Mouse (Mus musculus) kidney, postnatal 0 days (tissue): ENCODE measurements around the gene Col23a1. TPM values are rescaled to one million over a fixed set of nuclear protein-coding genes. Genes with fewer than 3 reads are reported as not detected.

Source experiments
- ATAC-seq: fragments of 200-750 bp; cut with Nextera tagmentation; replicated peaks from 2 replicates; pipeline ENCODE4 v1.8.0; 2017; ENCODE audit warnings: low read depth, moderate number of reproducible peaks, moderate TSS enrichment, moderate library complexity; ENCODE audit not compliant: low FRiP score
- DNase-seq: peaks from one replicate; pipeline ENCODE4 v3.0.0-alpha.2; 2016; ENCODE audit warnings: low spot score
- H3K27ac ChIP-seq: fragments of 300-500 bp; sonication (generic); 2 replicates; pipeline ENCODE4 v1.5.1; 2014; ENCODE audit warnings: mild to moderate bottlenecking
- H3K27me3 ChIP-seq: fragments of 300-500 bp; sonication (generic); 2 replicates; pipeline ENCODE4 v1.6.1; 2014; ENCODE audit warnings: low read length, mixed read lengths; ENCODE audit not compliant: insufficient read depth
- H3K36me3 ChIP-seq: fragments of 300-500 bp; sonication (generic); 2 replicates; pipeline ENCODE4 v1.6.1; 2014; ENCODE audit warnings: low read length, mixed read lengths; ENCODE audit not compliant: insufficient read depth
- H3K4me1 ChIP-seq: fragments of 300-500 bp; sonication (generic); replicated peaks from 2 replicates; pipeline ENCODE4 v1.6.1; 2014; ENCODE audit warnings: antibody characterized with exemption, low read length, mixed read lengths; ENCODE audit not compliant: insufficient read depth
- H3K4me2 ChIP-seq: fragments of 300-500 bp; sonication (generic); 2 replicates; pipeline ENCODE4 v1.6.1; 2014; ENCODE audit warnings: mild to moderate bottlenecking, low read length, moderate library complexity, mixed read lengths
- H3K4me3 ChIP-seq: fragments of 300-500 bp; sonication (generic); replicated peaks from 2 replicates; pipeline ENCODE4 v1.5.1; 2014; ENCODE audit warnings: low read depth, low read length
- H3K9ac ChIP-seq: fragments of 300-500 bp; sonication (generic); 2 replicates; pipeline ENCODE4 v1.6.1; 2014; ENCODE audit warnings: low read depth, low read length
- H3K9me3 ChIP-seq: fragments of 300-500 bp; sonication (generic); replicated peaks from 2 replicates; pipeline ENCODE4 v1.6.1; 2016; ENCODE audit warnings: low read length, inconsistent platforms, mixed read lengths
- CTCF ChIP-seq: IDR thresholded peaks from 2 replicates; pipeline ENCODE4 v1.5.1; 2016; ENCODE audit warnings: antibody characterized with exemption, low read depth, mild to moderate bottlenecking, moderate library complexity
- WGBS: fragments of 180-500 bp; shearing (Covaris S2); extraction: QIAGEN DNeasy Blood & Tissue Kit; methylation state at CpG from one replicate; pipeline ENCODE4 v1.1.7; 2014; 5-methylcytosine and 5-hydroxymethylcytosine counted together
- polyA plus RNA-seq: library from polyadenylated mRNA; unstranded; fragments of >200 nt; fragmentation: Nextera tagmentation; extraction: Ambion mirVana; gene quantifications from 2 replicates; pipeline ENCODE4 v1.2.1, GENCODE M21; 2015

The Col23a1 gene
- polyA plus RNA-seq, 1 experiment from 2014 or later, result 6.8 TPM

- Histone ChIP-seq H3K4me3 (no peak overlapping the region), H3K27ac (no peak overlapping the region), H3K36me3 (no peaks in the 10 kb centered on the region), H3K4me1 (no peaks in the 10 kb centered on the region), H3K4me2 (no peak overlapping the region), H3K27me3 (no peaks in the 10 kb centered on the region), H3K9me3 (no peaks in the 10 kb centered on the region), H3K9ac (no peak overlapping the region)
- DNase-seq (no peak), ATAC-seq (no peak)
- WGBS, result 89% methylated on average over 5 of the region's 5 CpGs
- no peak for TF ChIP-seq CTCF
Measured at GRCm38 (mm10) chr11:51364353-51364752, 74.6 kb downstream of the Col23a1 start.

GRCm38 (mm10) chr11:51367334-51367733 is 77.6 kb downstream of the Col23a1 start:
- DNase-seq (no peak), ATAC-seq (no peak)
- Histone ChIP-seq H3K4me2 (no peak overlapping the region), H3K4me3 (no peak overlapping the region), H3K9me3 (no peaks in the 10 kb centered on the region), H3K36me3 (no peaks in the 10 kb centered on the region), H3K9ac (no peak overlapping the region), H3K27me3 (no peaks in the 10 kb centered on the region), H3K4me1 (no peaks in the 10 kb centered on the region), H3K27ac (no peak overlapping the region)
- TF ChIP-seq CTCF, result no peak
- WGBS, result 65% methylated on average over 5 of the region's 5 CpGs

- ATAC-seq (no peak), DNase-seq (no peak)
- Histone ChIP-seq H3K4me2 (no peak overlapping the region), H3K4me3 (no peak overlapping the region), H3K4me1 (no peaks in the 10 kb centered on the region), H3K27me3 (no peaks in the 10 kb centered on the region), H3K9me3 (no peaks in the 10 kb centered on the region), H3K36me3 (no peaks in the 10 kb centered on the region), H3K27ac (no peak overlapping the region), H3K9ac (no peak overlapping the region)
- 63% methylated on average over 4 of the region's 4 CpGs for WGBS
- no peak for TF ChIP-seq CTCF
Measured at GRCm38 (mm10) chr11:51370273-51370672, 80.6 kb downstream of the Col23a1 start.

GRCm38 (mm10) chr11:51371321-51371720 is 81.6 kb downstream of the Col23a1 start:
- H3K4me2 ChIP-seq, result no peak overlapping the region
- H3K4me3 ChIP-seq, result no peak overlapping the region
- no peaks in the 10 kb centered on the region for H3K4me1 ChIP-seq
- ATAC-seq, result no peak
- H3K36me3 ChIP-seq, result no peaks in the 10 kb centered on the region
- 61% methylated on average over 4 of the region's 4 CpGs for WGBS
- TF ChIP-seq CTCF, result no peak
- H3K27me3 ChIP-seq, result no peaks in the 10 kb centered on the region
- H3K9ac ChIP-seq, result no peak overlapping the region
- no peak overlapping the region for H3K27ac ChIP-seq
- no peaks in the 10 kb centered on the region for H3K9me3 ChIP-seq
- no peak for DNase-seq

- Histone ChIP-seq H3K4me1 (no peaks in the 10 kb centered on the region), H3K9me3 (no peaks in the 10 kb centered on the region), H3K27me3 (no peaks in the 10 kb centered on the region), H3K4me3 (no peak overlapping the region), H3K9ac (no peak overlapping the region), H3K4me2 (no peak overlapping the region), H3K27ac (no peak overlapping the region), H3K36me3 (no peaks in the 10 kb centered on the region)
- WGBS, result 62% methylated on average over 1 of the region's 1 CpGs
- TF ChIP-seq CTCF, result no peak
- DNase-seq (no peak), ATAC-seq (no peak)
Measured at GRCm38 (mm10) chr11:51371926-51372325, 82.2 kb downstream of the Col23a1 start.

- no peak for ATAC-seq
- H3K4me1 ChIP-seq, result no peaks in the 10 kb centered on the region
- H3K4me3 ChIP-seq, result no peak overlapping the region
- H3K27me3 ChIP-seq, result no peaks in the 10 kb centered on the region
- DNase-seq, result no peak
- WGBS, result 67% methylated on average over 5 of the region's 5 CpGs
- no peaks in the 10 kb centered on the region for H3K9me3 ChIP-seq
- H3K4me2 ChIP-seq, result no peak overlapping the region
- TF ChIP-seq CTCF, result peak; percentile 6; the same call in 1 of the 2 replicates
- H3K9ac ChIP-seq, result no peak overlapping the region
- H3K36me3 ChIP-seq, result no peaks in the 10 kb centered on the region
- H3K27ac ChIP-seq, result no peak overlapping the region
Measured at GRCm38 (mm10) chr11:51377199-51377598, 87.5 kb downstream of the Col23a1 start.

GRCm38 (mm10) chr11:51388892-51389340 is 99.2 kb downstream of the Col23a1 start:
- DNase-seq (no peak), ATAC-seq (no peak)
- Histone ChIP-seq H3K4me1 (0 out of 2 replicates have a peak, but pooled peaks cover 2% of the 10 kb centered on the region), H3K36me3 (no peaks in the 10 kb centered on the region), H3K27me3 (no peaks in the 10 kb centered on the region), H3K4me3 (no peak overlapping the region), H3K9me3 (no peaks in the 10 kb centered on the region), H3K9ac (no peak overlapping the region), H3K4me2 (no peak overlapping the region), H3K27ac (no peak overlapping the region)
- TF ChIP-seq CTCF, result no peak
- 23% methylated on average over 8 of the region's 8 CpGs for WGBS
